ENCODE assay signal across 22 mouse cellular contexts in genomic region chr3:74632623-74633022, GRCm38 (mm10).
"Had no signal": no experiment of that assay in that cellular context is flagged by ENCODE, and none has a peak within 500 bp of the region (broad histone marks: within the 10 kb centered on the region; RNA-seq: fewer than 3 reads in every experiment).

No protein-coding gene starts in this region.

- DNase-seq: kidney, adult 2 months; kidney, postnatal 25 days; layer of hippocampus, adult 9-11 months; liver, postnatal 0 days; lung, embryonic 14.5 days; retina, postnatal 1 day; right cerebral cortex, postnatal 25 days; spleen, adult 18-20 months; thymus, postnatal 25 days had no signal

- H3K4me3 ChIP-seq: layer of hippocampus, adult 2 months; limb, embryonic 12.5 days; limb, embryonic 15.5 days; megakaryocyte, embryonic 14.5 days; midbrain, embryonic 15.5 days; myocyte; neural tube, embryonic 13.5 days; stomach, embryonic 15.5 days had no signal

- ATAC-seq: liver, postnatal 0 days; lung, postnatal 0 days; midbrain, embryonic 15.5 days had no signal

- H3K4me1 ChIP-seq: limb, embryonic 12.5 days; limb, embryonic 15.5 days; megakaryocyte, embryonic 14.5 days; midbrain, embryonic 15.5 days; neural tube, embryonic 13.5 days; stomach, embryonic 15.5 days had no signal

- H3K9me3 ChIP-seq: limb, embryonic 12.5 days; limb, embryonic 15.5 days; midbrain, embryonic 15.5 days; neural tube, embryonic 13.5 days; stomach, embryonic 15.5 days had no signal

- H3K27me3 ChIP-seq: limb, embryonic 12.5 days; limb, embryonic 15.5 days; megakaryocyte, embryonic 14.5 days; midbrain, embryonic 15.5 days; neural tube, embryonic 13.5 days; stomach, embryonic 15.5 days had no signal

- H3K4me2 ChIP-seq: limb, embryonic 12.5 days; limb, embryonic 15.5 days; liver, embryonic 11.5 days; lung, embryonic 14.5 days; midbrain, embryonic 15.5 days; neural tube, embryonic 13.5 days; stomach, embryonic 15.5 days had no signal

- H3K36me3 ChIP-seq: limb, embryonic 12.5 days; limb, embryonic 15.5 days; midbrain, embryonic 15.5 days; neural tube, embryonic 13.5 days; stomach, embryonic 15.5 days had no signal

- H3K27ac ChIP-seq: kidney, postnatal 0 days; layer of hippocampus, adult 2 months; limb, embryonic 12.5 days; limb, embryonic 15.5 days; liver, embryonic 14.5 days; macrophage; midbrain, embryonic 15.5 days; neural tube, embryonic 13.5 days; stomach, embryonic 15.5 days had no signal

- H3K9ac ChIP-seq: limb, embryonic 12.5 days; limb, embryonic 15.5 days; liver, embryonic 14.5 days; liver, postnatal 0 days; lung, embryonic 14.5 days; midbrain, embryonic 15.5 days; neural tube, embryonic 13.5 days; stomach, embryonic 15.5 days had no signal
